Mouse (Mus musculus): ENCODE measurements around the gene 6030468B19Rik. TPM values are rescaled to one million over a fixed set of nuclear protein-coding genes. Genes with fewer than 3 reads are reported as not detected.
"Not testable (repeated sequence)": the region's sequence is repeated elsewhere in the genome, so short reads cannot be mapped to it uniquely, and the experiment has no call there.

Gene 6030468B19Rik
- polyA plus RNA-seq, 1 experiment, result not detected

DNA sequence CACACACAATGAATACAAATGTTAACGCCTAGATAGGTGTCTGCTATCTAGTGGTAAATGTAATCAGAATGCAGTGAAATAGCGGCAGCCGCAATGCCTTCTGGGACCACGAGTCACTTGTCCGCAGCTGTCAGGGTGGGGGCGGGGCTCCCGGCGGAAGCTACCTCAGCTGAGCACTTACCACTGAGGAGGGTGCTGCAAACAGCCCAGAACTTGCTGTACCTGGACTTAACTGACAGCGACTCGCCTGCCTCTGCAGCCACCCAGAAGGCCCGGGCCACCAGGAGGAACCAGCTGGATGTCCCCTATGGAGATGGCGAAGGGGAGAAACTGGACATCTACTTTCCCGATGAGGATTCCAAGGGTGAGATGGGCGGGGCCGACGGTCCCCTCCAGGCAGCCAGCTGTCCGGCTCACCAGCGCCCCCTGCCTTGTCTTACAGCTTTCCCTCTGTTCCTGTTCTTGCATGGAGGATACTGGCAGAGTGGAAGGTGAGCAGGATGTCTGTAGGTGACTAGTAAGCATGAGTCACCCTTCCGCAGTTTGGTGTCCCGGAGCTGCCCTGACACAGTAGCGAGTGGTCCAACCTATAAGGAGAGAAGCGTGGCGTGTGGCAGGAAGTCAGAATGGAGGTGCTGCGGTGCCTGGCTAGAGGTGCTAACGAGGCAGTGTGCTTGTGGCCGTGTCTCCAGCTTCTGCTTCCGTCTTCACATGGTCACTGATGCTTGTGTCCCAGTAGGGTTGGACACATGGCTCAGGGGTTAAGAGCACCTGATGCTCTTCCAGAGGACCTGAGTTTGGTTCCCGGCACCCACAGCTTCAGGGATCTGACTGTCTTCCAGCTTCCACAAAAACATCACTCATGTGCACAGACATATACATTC, 34.9 kb downstream of the 6030468B19Rik start:
- Histone ChIP-seq H3K4me3 (peak overlapping the region; percentile 15), H3ac (ENCODE audit: control insufficient read depth, insufficient read length) (no peak overlapping the region), H3K4me2 (ENCODE audit: low read depth) (peak overlapping the region; percentile 68), H3K79me2 (ENCODE audit: control insufficient read depth, insufficient read depth) (no peaks in the 10 kb centered on the region), H3K27me3 (ENCODE audit: control insufficient read depth, insufficient read depth, insufficient read length) (no peaks in the 10 kb centered on the region), H3K36me3 (ENCODE audit: control insufficient read depth, insufficient read depth) (no peaks in the 10 kb centered on the region)
- TF ChIP-seq MYOD1 (IDR thresholded peaks at IDR 0.05; ENCODE audit: control insufficient read depth in 1 of 3, insufficient read length in 2 of 3, low read depth in 2 of 3) (peak in 2 of 3 experiments; percentile 75 to 85), MAX (IDR thresholded peaks at IDR 0.05; ENCODE audit: low read depth) (no peak), REST (IDR thresholded peaks at IDR 0.05; ENCODE audit: insufficient read depth, insufficient read length) (no peak), TCF12 (IDR thresholded peaks at IDR 0.05; ENCODE audit: insufficient read depth, poor library complexity, severe bottlenecking) (no peak), TCF3 (IDR thresholded peaks at IDR 0.05; ENCODE audit: insufficient read length, low read depth) (no peak), MYOG (IDR thresholded peaks at IDR 0.05; ENCODE audit: control insufficient read depth in 1 of 3, insufficient read depth in 1 of 3, insufficient read length in 2 of 3, low read depth in 2 of 3) (peak in 2 of 3 experiments; percentile 75 to 81), E2F4 (IDR thresholded peaks at IDR 0.05; ENCODE audit: insufficient read depth) (no peak), POLR2AphosphoS2 (IDR thresholded peaks at IDR 0.05; ENCODE audit: insufficient read length, low read depth) (peak; percentile 29), SRF (IDR thresholded peaks at IDR 0.05; ENCODE audit: control insufficient read depth, insufficient read length, low read depth) (no peak), USF1 (IDR thresholded peaks at IDR 0.05; ENCODE audit: low read depth) (no peak), POLR2A (IDR thresholded peaks at IDR 0.05; ENCODE audit: insufficient read length, low read depth) (no peak), CEBPB (IDR thresholded peaks at IDR 0.05; ENCODE audit: insufficient read depth, poor library complexity, severe bottlenecking) (no peak)

- not testable (repeated sequence) for H3K4me2 ChIP-seq (ENCODE audit: low read depth); H3K27me3 ChIP-seq (ENCODE audit: control insufficient read depth, insufficient read depth, insufficient read length); H3K4me3 ChIP-seq; H3ac ChIP-seq (ENCODE audit: control insufficient read depth, insufficient read length); H3K36me3 ChIP-seq (ENCODE audit: control insufficient read depth, insufficient read depth); H3K79me2 ChIP-seq (ENCODE audit: control insufficient read depth, insufficient read depth)
These were observed 36.0 kb downstream of the 6030468B19Rik start for GRCm38 (mm10) chr11:117833509-117833908.

DNA sequence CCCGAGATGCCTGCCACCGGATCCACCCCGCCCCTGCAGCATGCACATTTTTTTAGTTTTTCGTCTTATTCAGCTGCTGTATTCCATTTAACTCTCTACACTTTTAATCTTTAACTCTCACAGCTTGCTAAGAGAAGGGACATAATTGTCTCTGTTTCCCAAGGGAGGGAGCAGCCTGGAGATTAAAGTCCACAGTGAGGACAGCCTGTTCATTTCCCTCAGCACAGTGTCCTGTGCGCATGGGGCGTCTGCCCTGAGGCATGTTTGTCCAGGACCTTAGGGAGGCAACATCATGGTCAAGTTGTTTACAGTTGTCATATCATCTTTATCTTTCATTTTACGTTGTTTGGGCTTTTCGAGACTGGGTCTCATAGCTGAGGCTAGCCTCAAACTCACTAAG, 36.6 kb downstream of the 6030468B19Rik start:
- no peaks in the 10 kb centered on the region for H3K79me2 ChIP-seq (ENCODE audit: control insufficient read depth, insufficient read depth)
- H3K36me3 ChIP-seq (ENCODE audit: control insufficient read depth, insufficient read depth), result no peaks in the 10 kb centered on the region
- H3ac ChIP-seq (ENCODE audit: control insufficient read depth, insufficient read length), result no peak overlapping the region
- H3K4me3 ChIP-seq, result no peak overlapping the region
- H3K4me2 ChIP-seq (ENCODE audit: low read depth), result no peak overlapping the region
- no peaks in the 10 kb centered on the region for H3K27me3 ChIP-seq (ENCODE audit: control insufficient read depth, insufficient read depth, insufficient read length)
- TF ChIP-seq TCF12 (IDR thresholded peaks at IDR 0.05; ENCODE audit: insufficient read depth, poor library complexity, severe bottlenecking), result no peak
- TF ChIP-seq REST (IDR thresholded peaks at IDR 0.05; ENCODE audit: insufficient read depth, insufficient read length), result no peak
- TF ChIP-seq MAX (IDR thresholded peaks at IDR 0.05; ENCODE audit: low read depth), result no peak
- TF ChIP-seq TCF3 (IDR thresholded peaks at IDR 0.05; ENCODE audit: insufficient read length, low read depth), result no peak

- H3K36me3 ChIP-seq (ENCODE audit: control insufficient read depth, insufficient read depth), result no peaks in the 10 kb centered on the region
- TF ChIP-seq TCF12 (IDR thresholded peaks at IDR 0.05; ENCODE audit: insufficient read depth, poor library complexity, severe bottlenecking), result no peak
- no peak for TF ChIP-seq TCF3 (IDR thresholded peaks at IDR 0.05; ENCODE audit: insufficient read length, low read depth)
- TF ChIP-seq USF1 (IDR thresholded peaks at IDR 0.05; ENCODE audit: low read depth), result no peak
- TF ChIP-seq MYOG (IDR thresholded peaks at IDR 0.05; ENCODE audit: control insufficient read depth in 1 of 3, insufficient read depth in 1 of 3, insufficient read length in 2 of 3, low read depth in 2 of 3), result no peak
- no peak for TF ChIP-seq POLR2A (IDR thresholded peaks at IDR 0.05; ENCODE audit: insufficient read length, low read depth)
- TF ChIP-seq REST (IDR thresholded peaks at IDR 0.05; ENCODE audit: insufficient read depth, insufficient read length), result no peak
- no peak for TF ChIP-seq MYOD1 (IDR thresholded peaks at IDR 0.05; ENCODE audit: control insufficient read depth in 1 of 3, insufficient read length in 2 of 3, low read depth in 2 of 3)
- no peak for TF ChIP-seq POLR2AphosphoS2 (IDR thresholded peaks at IDR 0.05; ENCODE audit: insufficient read length, low read depth)
- TF ChIP-seq SRF (IDR thresholded peaks at IDR 0.05; ENCODE audit: control insufficient read depth, insufficient read length, low read depth), result no peak
- TF ChIP-seq MAX (IDR thresholded peaks at IDR 0.05; ENCODE audit: low read depth), result no peak
- TF ChIP-seq CEBPB (IDR thresholded peaks at IDR 0.05; ENCODE audit: insufficient read depth, poor library complexity, severe bottlenecking), result no peak
- TF ChIP-seq E2F4 (IDR thresholded peaks at IDR 0.05; ENCODE audit: insufficient read depth), result no peak
- H3K27me3 ChIP-seq (ENCODE audit: control insufficient read depth, insufficient read depth, insufficient read length), result no peaks in the 10 kb centered on the region
- H3K4me2 ChIP-seq (ENCODE audit: low read depth), result no peak overlapping the region
- no peaks in the 10 kb centered on the region for H3K79me2 ChIP-seq (ENCODE audit: control insufficient read depth, insufficient read depth)
- H3ac ChIP-seq (ENCODE audit: control insufficient read depth, insufficient read length), result no peak overlapping the region
- H3K4me3 ChIP-seq, result no peak overlapping the region
These were observed 38.8 kb downstream of the 6030468B19Rik start for GRCm38 (mm10) chr11:117836306-117836705.

GRCm38 (mm10) chr11:117838572-117838971, 41.1 kb downstream of the 6030468B19Rik start:
- Histone ChIP-seq H3K4me2 (ENCODE audit: low read depth) (no peak overlapping the region), H3ac (ENCODE audit: control insufficient read depth, insufficient read length) (no peak overlapping the region), H3K4me3 (no peak overlapping the region), H3K36me3 (ENCODE audit: control insufficient read depth, insufficient read depth) (no peaks in the 10 kb centered on the region), H3K27me3 (ENCODE audit: control insufficient read depth, insufficient read depth, insufficient read length) (no peaks in the 10 kb centered on the region), H3K79me2 (ENCODE audit: control insufficient read depth, insufficient read depth) (no peaks in the 10 kb centered on the region)
- TF ChIP-seq TCF3 (IDR thresholded peaks at IDR 0.05; ENCODE audit: insufficient read length, low read depth) (no peak), MYOG (IDR thresholded peaks at IDR 0.05; ENCODE audit: control insufficient read depth in 1 of 3, insufficient read depth in 1 of 3, insufficient read length in 2 of 3, low read depth in 2 of 3) (peak in 1 of 3 experiments; percentile 21), MYOD1 (IDR thresholded peaks at IDR 0.05; ENCODE audit: control insufficient read depth in 1 of 3, insufficient read length in 2 of 3, low read depth in 2 of 3) (peak in 1 of 3 experiments; percentile 50), REST (IDR thresholded peaks at IDR 0.05; ENCODE audit: insufficient read depth, insufficient read length) (no peak), USF1 (IDR thresholded peaks at IDR 0.05; ENCODE audit: low read depth) (no peak)
